Mouse (Mus musculus): ENCODE data around the gene Tmem222. TPM values are rescaled to one million over a fixed set of nuclear protein-coding genes. Genes with fewer than 3 reads are reported as not detected.

Gene Tmem222
- polyA plus RNA-seq, 1 experiment from 2014 or later = 86.4 TPM

GRCm38 (mm10) chr4:133281513-133281912, 3.9 kb upstream of the Tmem222 start:
- Histone ChIP-seq H3K4me1 (ENCODE audit: control insufficient read depth, insufficient read depth, low read length) (peaks cover 27% of the 10 kb centered on the region), H3K27me3 (ENCODE audit: control insufficient read depth, insufficient read depth, low read length) (no peaks in the 10 kb centered on the region), H3K27ac (replicated peaks; ENCODE audit: low read depth, low read length) (peak overlapping the region; percentile 94), H3K4me3 (ENCODE audit: low read depth, low read length) (no peak overlapping the region), H3K4me2 (ENCODE audit: low read depth, severe bottlenecking) (peak overlapping the region; percentile 43), H3K9me3 (ENCODE audit: control insufficient read depth, low read length) (no peaks in the 10 kb centered on the region), H3K36me3 (ENCODE audit: control insufficient read depth, insufficient read depth, low read length) (no peaks in the 10 kb centered on the region), H3K9ac (ENCODE audit: low read length) (peak overlapping the region; percentile 47)
- 25% methylated on average over 7 of the region's 7 CpGs for WGBS
- ATAC-seq (ENCODE audit: insufficient number of reproducible peaks, low FRiP score, low TSS enrichment, low read depth) = no peak
- no peak for DNase-seq (ENCODE audit: low spot score)

GRCm38 (mm10) chr4:133278482-133278881, 890 bp upstream of the Tmem222 start:
- 0 out of 2 replicates have a peak overlapping the region, but pooled peaks have one; percentile 56 for H3K4me2 ChIP-seq (ENCODE audit: low read depth, severe bottlenecking)
- no peaks in the 10 kb centered on the region for H3K9me3 ChIP-seq (ENCODE audit: control insufficient read depth, low read length)
- peak overlapping the region; percentile 91; the same call in 1 of the 2 replicates for H3K27ac ChIP-seq (replicated peaks; ENCODE audit: low read depth, low read length)
- no peaks in the 10 kb centered on the region; the same call in 1 of the 2 replicates for H3K36me3 ChIP-seq (ENCODE audit: control insufficient read depth, insufficient read depth, low read length)
- ATAC-seq (ENCODE audit: insufficient number of reproducible peaks, low FRiP score, low TSS enrichment, low read depth) = no peak
- DNase-seq (ENCODE audit: low spot score) = no peak
- peaks cover 28% of the 10 kb centered on the region for H3K4me1 ChIP-seq (ENCODE audit: control insufficient read depth, insufficient read depth, low read length)
- no peak overlapping the region for H3K4me3 ChIP-seq (ENCODE audit: low read depth, low read length)
- H3K27me3 ChIP-seq (ENCODE audit: control insufficient read depth, insufficient read depth, low read length) = no peaks in the 10 kb centered on the region
- no peak overlapping the region for H3K9ac ChIP-seq (ENCODE audit: low read length)
- WGBS = 89% methylated on average over 3 of the region's 3 CpGs

GRCm38 (mm10) chr4:133278067-133278466, 475 bp upstream of the Tmem222 start:
- 30% methylated on average over 6 of the region's 6 CpGs for WGBS
- Histone ChIP-seq H3K4me3 (ENCODE audit: low read depth, low read length) (peak overlapping the region; percentile 64), H3K27me3 (ENCODE audit: control insufficient read depth, insufficient read depth, low read length) (no peaks in the 10 kb centered on the region), H3K9ac (ENCODE audit: low read length) (peak overlapping the region; percentile 68), H3K36me3 (ENCODE audit: control insufficient read depth, insufficient read depth, low read length) (no peaks in the 10 kb centered on the region; the same call in 1 of the 2 replicates), H3K4me1 (ENCODE audit: control insufficient read depth, insufficient read depth, low read length) (peaks cover 24% of the 10 kb centered on the region), H3K27ac (replicated peaks; ENCODE audit: low read depth, low read length) (peak overlapping the region; percentile 91), H3K9me3 (ENCODE audit: control insufficient read depth, low read length) (no peaks in the 10 kb centered on the region), H3K4me2 (ENCODE audit: low read depth, severe bottlenecking) (peak overlapping the region; percentile 56)
- DNase-seq (ENCODE audit: low spot score) (no peak), ATAC-seq (ENCODE audit: insufficient number of reproducible peaks, low FRiP score, low TSS enrichment, low read depth) (no peak)

DNA sequence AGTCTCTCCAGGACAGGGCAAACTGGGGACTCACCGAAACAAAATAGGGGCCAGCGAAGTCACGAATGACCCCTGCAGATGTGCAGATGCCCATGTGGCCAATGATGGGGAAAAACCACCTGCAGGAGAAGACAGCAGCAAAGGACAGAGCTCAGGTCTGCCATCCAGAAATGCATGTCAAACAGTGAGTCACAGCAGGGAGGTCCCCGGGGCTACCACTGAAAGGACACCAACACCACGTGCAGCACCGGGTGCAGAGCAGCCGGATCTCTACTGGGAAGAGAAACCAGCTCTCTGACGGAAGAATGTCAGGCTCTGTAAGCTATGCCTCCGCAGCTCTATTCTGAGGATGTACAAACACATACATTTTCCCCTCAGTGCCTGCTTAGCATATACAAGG, 6.7 kb downstream of the Tmem222 start:
- ATAC-seq (ENCODE audit: insufficient number of reproducible peaks, low FRiP score, low TSS enrichment, low read depth) (no peak), DNase-seq (ENCODE audit: low spot score) (no peak)
- Histone ChIP-seq H3K9me3 (ENCODE audit: control insufficient read depth, low read length) (no peaks in the 10 kb centered on the region), H3K4me1 (ENCODE audit: control insufficient read depth, insufficient read depth, low read length) (no peaks in the 10 kb centered on the region), H3K36me3 (ENCODE audit: control insufficient read depth, insufficient read depth, low read length) (peaks cover 23% of the 10 kb centered on the region), H3K9ac (ENCODE audit: low read length) (no peak overlapping the region), H3K27ac (replicated peaks; ENCODE audit: low read depth, low read length) (no peak overlapping the region), H3K4me3 (ENCODE audit: low read depth, low read length) (no peak overlapping the region), H3K27me3 (ENCODE audit: control insufficient read depth, insufficient read depth, low read length) (no peaks in the 10 kb centered on the region), H3K4me2 (ENCODE audit: low read depth, severe bottlenecking) (no peak overlapping the region)
- 93% methylated on average over 9 of the region's 9 CpGs for WGBS

DNA sequence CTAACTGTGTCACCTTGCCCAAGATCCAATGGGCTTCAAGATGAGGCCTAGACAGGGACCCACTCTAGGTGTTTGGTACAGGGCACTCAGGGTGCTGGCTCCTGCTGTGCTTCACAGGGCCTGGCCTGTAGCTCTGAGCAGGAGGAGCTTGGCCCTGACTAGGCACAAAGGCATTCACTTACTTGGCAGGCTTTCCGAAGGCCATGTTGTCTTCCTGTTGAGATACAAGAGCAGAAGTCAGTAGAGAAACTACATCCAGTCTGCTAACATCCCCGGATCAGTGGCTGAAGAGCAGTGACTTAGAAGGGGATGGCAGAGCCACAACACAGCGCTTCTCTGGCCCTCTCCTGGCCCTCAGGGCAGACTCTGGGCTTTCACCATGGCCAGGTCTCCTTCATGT, 8.0 kb downstream of the Tmem222 start:
- H3K4me3 ChIP-seq (ENCODE audit: low read depth, low read length) = no peak overlapping the region
- H3K36me3 ChIP-seq (ENCODE audit: control insufficient read depth, insufficient read depth, low read length) = peaks cover 35% of the 10 kb centered on the region
- WGBS = 93% methylated on average over 3 of the region's 3 CpGs

GRCm38 (mm10) chr4:133268931-133269330, 8.7 kb downstream of the Tmem222 start:
- no peak for ATAC-seq (ENCODE audit: insufficient number of reproducible peaks, low FRiP score, low TSS enrichment, low read depth)
- no peak overlapping the region for H3K27ac ChIP-seq (replicated peaks; ENCODE audit: low read depth, low read length)
- H3K4me3 ChIP-seq (ENCODE audit: low read depth, low read length) = no peak overlapping the region
- H3K27me3 ChIP-seq (ENCODE audit: control insufficient read depth, insufficient read depth, low read length) = no peaks in the 10 kb centered on the region
- H3K36me3 ChIP-seq (ENCODE audit: control insufficient read depth, insufficient read depth, low read length) = peaks cover 38% of the 10 kb centered on the region
- DNase-seq (ENCODE audit: low spot score) = no peak
- no peak overlapping the region for H3K9ac ChIP-seq (ENCODE audit: low read length)
- WGBS = 94% methylated on average over 3 of the region's 3 CpGs
- no peaks in the 10 kb centered on the region for H3K4me1 ChIP-seq (ENCODE audit: control insufficient read depth, insufficient read depth, low read length)
- no peaks in the 10 kb centered on the region; the same call in 1 of the 2 replicates for H3K9me3 ChIP-seq (ENCODE audit: control insufficient read depth, low read length)
- no peak overlapping the region for H3K4me2 ChIP-seq (ENCODE audit: low read depth, severe bottlenecking)

More for the DNA sequence above, 8.0 kb downstream of the Tmem222 start:
- DNase-seq (ENCODE audit: low spot score) (no peak), ATAC-seq (ENCODE audit: insufficient number of reproducible peaks, low FRiP score, low TSS enrichment, low read depth) (no peak)
- no peak overlapping the region for H3K4me2 ChIP-seq (ENCODE audit: low read depth, severe bottlenecking)
- H3K9me3 ChIP-seq (ENCODE audit: control insufficient read depth, low read length) = no peaks in the 10 kb centered on the region; the same call in 1 of the 2 replicates
- H3K9ac ChIP-seq (ENCODE audit: low read length) = no peak overlapping the region
- no peak overlapping the region for H3K27ac ChIP-seq (replicated peaks; ENCODE audit: low read depth, low read length)
- no peaks in the 10 kb centered on the region for H3K27me3 ChIP-seq (ENCODE audit: control insufficient read depth, insufficient read depth, low read length)
- no peaks in the 10 kb centered on the region for H3K4me1 ChIP-seq (ENCODE audit: control insufficient read depth, insufficient read depth, low read length)

DNA sequence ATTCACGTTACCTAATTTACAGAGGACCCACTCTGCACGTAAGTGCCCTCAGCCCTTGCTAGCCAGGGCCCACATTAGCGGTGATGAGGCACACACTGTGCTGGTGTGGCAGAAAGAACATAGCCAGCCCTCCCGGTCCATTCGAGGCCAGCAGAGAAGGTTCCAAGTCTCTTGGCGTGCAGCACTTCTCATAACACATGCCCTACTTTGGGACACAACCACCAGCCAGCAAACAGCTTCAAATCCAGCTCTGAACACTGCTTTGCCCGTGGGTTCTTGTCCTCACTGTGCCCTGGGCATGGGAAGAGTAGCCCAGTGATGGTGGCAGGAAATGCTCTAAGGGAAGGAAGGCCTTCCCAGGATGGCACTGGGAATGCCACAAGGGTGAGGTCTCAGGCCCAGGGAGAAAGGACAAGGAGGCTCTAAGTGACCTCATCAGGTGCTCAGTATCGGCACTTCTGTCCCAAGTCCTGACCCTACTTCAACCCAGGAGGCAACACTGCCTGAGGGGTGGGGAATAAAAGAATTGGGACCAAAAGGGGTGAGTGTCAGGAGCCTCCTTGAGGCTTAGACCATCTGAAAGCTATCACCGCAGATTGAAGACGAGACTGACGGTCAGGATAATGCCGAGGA, 11.2 kb downstream of the Tmem222 start:
- DNase-seq (ENCODE audit: low spot score) (no peak), ATAC-seq (ENCODE audit: insufficient number of reproducible peaks, low FRiP score, low TSS enrichment, low read depth) (no peak)
- 95% methylated on average over 12 of the region's 12 CpGs for WGBS
- Histone ChIP-seq H3K36me3 (ENCODE audit: control insufficient read depth, insufficient read depth, low read length) (peaks cover 38% of the 10 kb centered on the region), H3K27me3 (ENCODE audit: control insufficient read depth, insufficient read depth, low read length) (no peaks in the 10 kb centered on the region), H3K9me3 (ENCODE audit: control insufficient read depth, low read length) (no peaks in the 10 kb centered on the region; the same call in 1 of the 2 replicates), H3K4me1 (ENCODE audit: control insufficient read depth, insufficient read depth, low read length) (peaks cover 6% of the 10 kb centered on the region; the same call in 1 of the 2 replicates), H3K4me3 (ENCODE audit: low read depth, low read length) (no peak overlapping the region), H3K9ac (ENCODE audit: low read length) (no peak overlapping the region), H3K27ac (replicated peaks; ENCODE audit: low read depth, low read length) (no peak overlapping the region), H3K4me2 (ENCODE audit: low read depth, severe bottlenecking) (no peak overlapping the region)

GRCm38 (mm10) chr4:133265759-133266158, 11.8 kb downstream of the Tmem222 start:
- H3K27ac ChIP-seq (replicated peaks; ENCODE audit: low read depth, low read length) = no peak overlapping the region
- 93% methylated on average over 4 of the region's 4 CpGs for WGBS
- peaks cover 6% of the 10 kb centered on the region; the same call in 1 of the 2 replicates for H3K4me1 ChIP-seq (ENCODE audit: control insufficient read depth, insufficient read depth, low read length)
- peaks cover 35% of the 10 kb centered on the region for H3K36me3 ChIP-seq (ENCODE audit: control insufficient read depth, insufficient read depth, low read length)
- no peak overlapping the region for H3K4me2 ChIP-seq (ENCODE audit: low read depth, severe bottlenecking)
- H3K27me3 ChIP-seq (ENCODE audit: control insufficient read depth, insufficient read depth, low read length) = no peaks in the 10 kb centered on the region
- H3K9ac ChIP-seq (ENCODE audit: low read length) = no peak overlapping the region
- DNase-seq (ENCODE audit: low spot score) = no peak
- no peaks in the 10 kb centered on the region; the same call in 1 of the 2 replicates for H3K9me3 ChIP-seq (ENCODE audit: control insufficient read depth, low read length)
- no peak overlapping the region for H3K4me3 ChIP-seq (ENCODE audit: low read depth, low read length)
- no peak for ATAC-seq (ENCODE audit: insufficient number of reproducible peaks, low FRiP score, low TSS enrichment, low read depth)
